ENCODE assay signal across 14 mouse cellular contexts in the genomic region with DNA sequence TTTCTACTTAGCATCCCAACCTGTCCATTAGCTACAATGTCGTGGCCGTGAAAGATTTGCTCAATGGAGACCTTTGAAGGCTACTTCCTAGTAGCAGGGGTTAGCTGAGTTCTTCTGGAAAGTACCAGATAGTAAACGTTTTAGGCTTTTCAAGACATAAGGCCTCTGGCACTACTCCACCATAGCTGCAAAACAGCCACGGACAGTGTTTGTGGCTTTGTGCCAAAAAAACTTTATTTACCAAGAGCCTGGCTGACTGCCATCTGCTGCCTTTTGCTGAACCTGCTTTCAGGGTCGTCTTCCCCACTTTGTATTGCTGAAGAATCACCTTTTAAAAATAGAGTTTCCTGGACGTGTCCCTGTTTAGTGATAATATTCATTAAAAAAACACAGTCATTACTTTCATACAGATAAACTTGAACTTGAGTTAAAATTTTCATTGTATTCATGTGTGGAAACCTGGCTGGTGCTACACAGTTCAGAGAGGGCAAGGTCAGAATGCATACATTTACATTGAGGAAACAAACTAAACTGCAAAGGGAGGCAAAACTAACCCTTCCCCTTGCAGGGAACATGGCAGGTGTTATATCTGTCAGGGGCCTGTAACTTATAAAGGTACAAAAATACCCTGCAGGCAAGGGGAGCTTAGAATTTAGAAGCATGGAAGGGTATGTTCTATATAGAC. TPM values are rescaled to one million over a fixed set of nuclear protein-coding genes. Genes with fewer than 3 reads are reported as not detected.
DNase-seq lines count a peak whose midpoint lies in the region; ATAC-seq lines count a peak whose summit lies in the region.
"Had no signal": no experiment of that assay in that cellular context is flagged by ENCODE, and none has a peak within 500 bp of the region (broad histone marks: within the 10 kb centered on the region; RNA-seq: fewer than 3 reads in every experiment).

No protein-coding gene starts in this region.

- H3K36me3 ChIP-seq in forebrain, embryonic 14.5 days (ENCODE audit: control insufficient read depth, insufficient read depth, low read length) = no peaks in the 10 kb centered on the region
- H3K36me3 ChIP-seq in forebrain, embryonic 16.5 days (ENCODE audit: control insufficient read depth, insufficient read depth) = no peaks in the 10 kb centered on the region
- H3K36me3 ChIP-seq in stomach, embryonic 15.5 days = no peaks in the 10 kb centered on the region
- H3K36me3 ChIP-seq: forebrain, embryonic 15.5 days; liver, embryonic 13.5 days had no signal

- no peak overlapping the region for H3K4me2 ChIP-seq in forebrain, embryonic 14.5 days (ENCODE audit: low read length)
- H3K4me2 ChIP-seq in forebrain, embryonic 16.5 days (ENCODE audit: low read length) = no peak overlapping the region
- H3K4me2 ChIP-seq in stomach, embryonic 15.5 days = no peak overlapping the region
- H3K4me2 ChIP-seq: forebrain, embryonic 15.5 days; liver, embryonic 13.5 days had no signal

- H3K27ac ChIP-seq in forebrain, embryonic 14.5 days (ENCODE audit: low read depth, low read length) = no peak overlapping the region
- H3K27ac ChIP-seq in forebrain, embryonic 16.5 days (ENCODE audit: low read length) = no peak overlapping the region
- H3K27ac ChIP-seq in stomach, embryonic 15.5 days = peak overlapping the region; percentile 35; the same call in 1 of the 2 replicates
- H3K27ac ChIP-seq: forebrain, embryonic 15.5 days; liver, embryonic 13.5 days had no signal

- no peak overlapping the region for H3K4me3 ChIP-seq in forebrain, embryonic 14.5 days (ENCODE audit: low read depth, low read length)
- no peak overlapping the region for H3K4me3 ChIP-seq in forebrain, embryonic 16.5 days (replicated peaks; ENCODE audit: low read length)
- H3K4me3 ChIP-seq in stomach, embryonic 15.5 days (replicated peaks) = no peak overlapping the region
- H3K4me3 ChIP-seq: forebrain, embryonic 15.5 days; liver, embryonic 13.5 days had no signal

- H3K9me3 ChIP-seq in forebrain, embryonic 14.5 days (replicated peaks; ENCODE audit: control insufficient read depth, low read length) = no peaks in the 10 kb centered on the region
- H3K9me3 ChIP-seq in forebrain, embryonic 16.5 days (ENCODE audit: control insufficient read depth, low read length) = no peaks in the 10 kb centered on the region
- no peaks in the 10 kb centered on the region for H3K9me3 ChIP-seq in stomach, embryonic 15.5 days
- H3K9me3 ChIP-seq: forebrain, embryonic 15.5 days; liver, embryonic 13.5 days had no signal

- H3K9ac ChIP-seq in forebrain, embryonic 14.5 days (ENCODE audit: low read length) = no peak overlapping the region
- no peak overlapping the region for H3K9ac ChIP-seq in forebrain, embryonic 16.5 days (replicated peaks; ENCODE audit: low read depth, low read length)
- H3K9ac ChIP-seq in stomach, embryonic 15.5 days = no peak overlapping the region
- H3K9ac ChIP-seq: forebrain, embryonic 15.5 days; liver, embryonic 13.5 days had no signal

- H3K4me1 ChIP-seq in forebrain, embryonic 14.5 days (ENCODE audit: control insufficient read depth, insufficient read depth, low read length) = 0 out of 2 replicates have a peak, but pooled peaks cover 4% of the 10 kb centered on the region
- no peaks in the 10 kb centered on the region for H3K4me1 ChIP-seq in forebrain, embryonic 16.5 days (replicated peaks; ENCODE audit: control insufficient read depth, insufficient read depth, low read length)
- no peaks in the 10 kb centered on the region for H3K4me1 ChIP-seq in stomach, embryonic 15.5 days
- H3K4me1 ChIP-seq: liver, embryonic 13.5 days had no signal

- ATAC-seq in forebrain, embryonic 14.5 days = no peak
- no peak for ATAC-seq in forebrain, embryonic 16.5 days
- ATAC-seq in stomach, embryonic 15.5 days (ENCODE audit: insufficient read depth, low FRiP score, low read depth) = peak; percentile 27; the same call in 1 of the 2 replicates
- ATAC-seq: forebrain, embryonic 15.5 days; inflammation-experienced regulatory T-cells, adult 6 months had no signal

- WGBS in forebrain, embryonic 14.5 days = 53% methylated on average over 6 of the region's 6 CpGs
- WGBS in forebrain, embryonic 16.5 days = 39% methylated on average over 6 of the region's 6 CpGs
- WGBS in stomach, embryonic 15.5 days = 34% methylated on average over 6 of the region's 6 CpGs

- DNase-seq in forebrain, embryonic 14.5 days (ENCODE audit: low spot score) = peak; percentile 39
- DNase-seq in kidney, postnatal 14 days = peak; percentile 34
- no peak for DNase-seq in kidney, adult 11 months
- DNase-seq in testis, postnatal 10 days (ENCODE audit: low spot score) = peak; percentile 46
- no peak for DNase-seq in testis, postnatal 14 days (ENCODE audit: low spot score)
- DNase-seq in right cerebral cortex, postnatal 25 days = no peak
- DNase-seq: adrenal gland, adult 2 months; cerebellum, adult 2 months; liver, embryonic 13.5 days; spleen, adult 18-20 months had no signal

- H3K27me3 ChIP-seq in forebrain, embryonic 14.5 days (replicated peaks; ENCODE audit: control insufficient read depth, insufficient read depth, low read length) = no peaks in the 10 kb centered on the region
- H3K27me3 ChIP-seq in forebrain, embryonic 16.5 days (replicated peaks; ENCODE audit: control insufficient read depth, insufficient read depth, low read length) = no peaks in the 10 kb centered on the region
- H3K27me3 ChIP-seq in stomach, embryonic 15.5 days (replicated peaks) = no peaks in the 10 kb centered on the region
- H3K27me3 ChIP-seq: forebrain, embryonic 15.5 days; liver, embryonic 13.5 days had no signal

RNA-seq across cellular contexts. Expression of a gene that starts 54.7 kb away (rescaled TPM):
- polyA plus RNA-seq in forebrain, embryonic 14.5 days (2014; fragmentation: Nextera tagmentation; extraction: Ambion mirVana) = 277 and 328 TPM in 2 replicates
- polyA plus RNA-seq in forebrain, embryonic 16.5 days (2015; fragmentation: Nextera tagmentation; extraction: Ambion mirVana) = 310 and 336 TPM in 2 replicates
- 106 and 119 TPM in 2 replicates for polyA plus RNA-seq in stomach, embryonic 15.5 days (2015; fragmentation: Nextera tagmentation; extraction: Ambion mirVana)
- polyA plus RNA-seq: inflammation-experienced regulatory T-cells, adult 6 months had no signal

Comparison
In these comparisons a context has a peak if more than half of its experiments do, and no peak if none do; other contexts are left out.
1. DNase-seq: peak in forebrain, embryonic 14.5 days (single experiment), kidney, postnatal 14 days (single experiment) and testis, postnatal 10 days (single experiment); none in kidney, adult 11 months (single experiment), testis, postnatal 14 days (single experiment) and right cerebral cortex, postnatal 25 days (single experiment).